Mouse (Mus musculus): Measurements from ENCODE around the gene P4hb.
"Not testable (repeated sequence)": the region's sequence is repeated elsewhere in the genome, so short reads cannot be mapped to it uniquely, and the experiment has no call there.

Gene P4hb

GRCm38 (mm10) chr11:120598283-120598989, 25.4 kb upstream of the P4hb start, which contains the start of the genes Alyref and Anapc11:
Gene Alyref (minus strand): TSS chr11:120598365.
Gene Anapc11 (plus strand): TSS chr11:120598421.
- in situ Hi-C loops (cut with MboI, MseI): no loop called here

- in situ Hi-C loops (cut with MboI, MseI): no loop called here
Measured at GRCm38 (mm10) chr11:120597240-120598235, 24.5 kb upstream of the P4hb start.

GRCm38 (mm10) chr11:120588531-120588930, 15.5 kb upstream of the P4hb start:
- in situ Hi-C loops (cut with MboI, MseI): no loop called here

- in situ Hi-C loops (cut with MboI, MseI): no loop called here
Measured at GRCm38 (mm10) chr11:120583937-120584336, 10.9 kb upstream of the P4hb start.

GRCm38 (mm10) chr11:120582982-120583293, 9.9 kb upstream of the P4hb start:
- in situ Hi-C loops (cut with MboI, MseI): not testable (repeated sequence)

- in situ Hi-C loops (cut with MboI, MseI): no loop called here
Measured at GRCm38 (mm10) chr11:120582268-120582981, 9.4 kb upstream of the P4hb start.

GRCm38 (mm10) chr11:120581490-120582267, 8.6 kb upstream of the P4hb start, which contains the start of gene Arhgdia:
Gene Arhgdia (minus strand): TSS chr11:120581624.
- in situ Hi-C loops (cut with MboI, MseI): no loop called here

- in situ Hi-C loops (cut with MboI, MseI): no loop called here
Measured at GRCm38 (mm10) chr11:120580871-120581331, 7.8 kb upstream of the P4hb start.

GRCm38 (mm10) chr11:120580190-120580589, 7.1 kb upstream of the P4hb start:
- in situ Hi-C loops (cut with MboI, MseI): no loop called here

- in situ Hi-C loops (cut with MboI, MseI): no loop called here
Measured at GRCm38 (mm10) chr11:120579316-120580107, 6.5 kb upstream of the P4hb start.

GRCm38 (mm10) chr11:120578694-120579243, 5.7 kb upstream of the P4hb start:
- in situ Hi-C loops (cut with MboI, MseI): no loop called here

GRCm38 (mm10) chr11:120578024-120578693, 5.1 kb upstream of the P4hb start:
- in situ Hi-C loops (cut with MboI, MseI): no loop called here

- in situ Hi-C loops (cut with MboI, MseI): no loop called here
Measured at GRCm38 (mm10) chr11:120577211-120578023, 4.4 kb upstream of the P4hb start.

- in situ Hi-C loops (cut with MboI, MseI): no loop called here
Measured at GRCm38 (mm10) chr11:120576365-120576981, 3.4 kb upstream of the P4hb start.

GRCm38 (mm10) chr11:120575940-120576339, 2.9 kb upstream of the P4hb start:
- in situ Hi-C loops (cut with MboI, MseI): no loop called here

- in situ Hi-C loops (cut with MboI, MseI): no loop called here
Measured at GRCm38 (mm10) chr11:120575046-120575445, 2.0 kb upstream of the P4hb start.

- in situ Hi-C loops (cut with MboI, MseI): no loop called here
Measured at GRCm38 (mm10) chr11:120574278-120574600, 1.2 kb upstream of the P4hb start.
